Mouse (Mus musculus) liver, embryonic 14.5 days (tissue): ENCODE results near the gene Carmil1. TPM values are rescaled to one million over a fixed set of nuclear protein-coding genes. Genes with fewer than 3 reads are reported as not detected.

Source experiments
- ATAC-seq: fragments of 200-750 bp; cut with Nextera tagmentation; 2 replicates; pipeline ENCODE4 v1.8.0; 2017; ENCODE audit warnings: moderate number of reproducible peaks, mild to moderate bottlenecking, moderate library complexity; ENCODE audit not compliant: insufficient read depth
- DNase-seq, 3 experiments: peaks; one replicate each; pipeline ENCODE4 v3.0.0-alpha.2; 2012 to 2013; ENCODE audit warnings: low read depth in 3 of 3, low spot score in 3 of 3
- H3K27ac ChIP-seq: fragments of 300-500 bp; sonication (generic); 2 replicates; pipeline ENCODE4 v1.5.1; 2014; ENCODE audit warnings: moderate library complexity, mild to moderate bottlenecking, control low read depth, inconsistent platforms
- H3K27me3 ChIP-seq: fragments of 300-500 bp; sonication (generic); 2 replicates; pipeline ENCODE4 v1.6.1; 2014; ENCODE audit warnings: mild to moderate bottlenecking, low read length, moderate library complexity; ENCODE audit not compliant: control insufficient read depth, insufficient read depth
- H3K36me3 ChIP-seq: fragments of 300-500 bp; sonication (generic); replicated peaks from 2 replicates; pipeline ENCODE4 v1.6.1; 2014; ENCODE audit warnings: low read depth; ENCODE audit not compliant: control insufficient read depth, insufficient read depth
- H3K4me1 ChIP-seq, 2 experiments: fragments of 200-500 bp in 1 of 2; fragments of 300-500 bp in 1 of 2; sonication (generic) in 1 of 2; replicated peaks; 2 replicates each; pipeline ENCODE4 v1.6.1; 2012 to 2014; ENCODE audit warnings: antibody characterized with exemption in 1 of 2, inconsistent platforms in 1 of 2, low read length in 1 of 2; ENCODE audit not compliant: control insufficient read depth in 2 of 2, insufficient read depth in 2 of 2
- H3K4me2 ChIP-seq: fragments of 300-500 bp; sonication (generic); 2 replicates; pipeline ENCODE4 v1.6.1; 2014; ENCODE audit warnings: low read depth, mild to moderate bottlenecking, control low read depth, moderate library complexity
- H3K4me3 ChIP-seq, 2 experiments: fragments of 200-500 bp in 1 of 2; fragments of 300-500 bp in 1 of 2; sonication (generic) in 1 of 2; 2 replicates each; pipeline ENCODE4 v1.5.1; 2012 to 2014; ENCODE audit warnings: low read depth in 2 of 2, low read length in 2 of 2, mild to moderate bottlenecking in 2 of 2, control low read depth in 1 of 2, inconsistent platforms in 1 of 2, moderate library complexity in 1 of 2; ENCODE audit not compliant: insufficient read depth in 1 of 2
- H3K9ac ChIP-seq: fragments of 300-500 bp; sonication (generic); replicated peaks from 2 replicates; pipeline ENCODE4 v1.6.1; 2014; ENCODE audit warnings: mild to moderate bottlenecking, control low read depth, moderate library complexity
- H3K9me3 ChIP-seq: fragments of 300-500 bp; sonication (generic); 2 replicates; pipeline ENCODE4 v1.6.1; 2016; ENCODE audit warnings: low read length, mixed read lengths; ENCODE audit not compliant: control insufficient read depth
- CTCF ChIP-seq: IDR thresholded peaks from 2 replicates; pipeline ENCODE4 v1.5.1; 2016; ENCODE audit warnings: antibody characterized with exemption, low read depth, control low read depth
- EP300 ChIP-seq: IDR thresholded peaks from 2 replicates; pipeline ENCODE4 v1.6.1; 2016; ENCODE audit warnings: antibody characterized with exemption, low read depth
- WGBS: fragments of 180-500 bp; shearing (Covaris S2); extraction: QIAGEN DNeasy Blood & Tissue Kit; methylation state at CpG from one replicate; pipeline ENCODE4 v1.1.7; 2014; ENCODE audit not compliant: insufficient replicate concordance; 5-methylcytosine and 5-hydroxymethylcytosine counted together
- polyA plus RNA-seq, 2 experiments: library from polyadenylated mRNA; depleted of rRNA in 1 of 2; stranded (reverse) in 1 of 2; unstranded in 1 of 2; fragments of >200 nt; fragmentation: Nextera tagmentation in 1 of 2; extraction: Ambion mirVana in 1 of 2; gene quantifications; 2 replicates each; pipeline versions ENCODE4 v1.2.1 to v1.2.3; 2012 to 2014

Carmil1 gene
- polyA plus RNA-seq, 2 experiments, result 1.8 to 4.2 TPM

DNA sequence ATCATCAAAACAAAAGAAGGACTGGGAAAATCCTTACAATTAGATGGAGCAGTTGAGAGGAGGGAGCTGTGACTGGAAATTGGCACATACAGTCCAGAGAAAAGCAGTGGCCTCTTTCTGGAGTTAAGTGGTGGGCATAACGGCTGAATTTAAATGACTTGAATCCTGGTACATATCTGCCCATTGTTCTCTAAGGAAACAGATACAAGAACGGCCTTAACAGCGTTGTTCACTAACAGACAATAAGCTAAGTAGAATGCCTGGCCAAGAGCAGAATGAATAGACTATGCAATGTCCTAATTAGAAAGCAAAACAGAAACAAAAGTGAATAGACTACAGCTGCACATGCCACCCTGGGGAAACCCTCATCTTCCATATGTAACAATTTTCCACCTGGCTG is 133.6 kb downstream of the Carmil1 start:
- WGBS, result 61% methylated on average over 3 of the region's 3 CpGs
- ATAC-seq, result no peak
- Histone ChIP-seq H3K4me1 (peaks cover 0 to 4% of the 10 kb centered on the region in 2 experiments; a peak in 2 of 4 replicates), H3K27ac (no peak overlapping the region), H3K36me3 (no peaks in the 10 kb centered on the region), H3K9me3 (no peaks in the 10 kb centered on the region), H3K4me2 (no peak overlapping the region), H3K4me3 (no peak overlapping the region), H3K9ac (no peak overlapping the region), H3K27me3 (no peaks in the 10 kb centered on the region)
- TF ChIP-seq EP300 (no peak), CTCF (no peak)
- no peak for DNase-seq

- no peaks in the 10 kb centered on the region for H3K27me3 ChIP-seq
- no peak overlapping the region for H3K4me2 ChIP-seq
- ATAC-seq (no peak), DNase-seq (no peak)
- no peaks in the 10 kb centered on the region for H3K9me3 ChIP-seq
- no peak for TF ChIP-seq EP300
- no peak for TF ChIP-seq CTCF
- no peak overlapping the region for H3K9ac ChIP-seq
- peaks cover 0 to 4% of the 10 kb centered on the region in 2 experiments; a peak in 2 of 4 replicates for H3K4me1 ChIP-seq
- H3K36me3 ChIP-seq, result no peaks in the 10 kb centered on the region
- H3K27ac ChIP-seq, result no peak overlapping the region
- H3K4me3 ChIP-seq, result no peak overlapping the region
- 67% methylated on average over 5 of the region's 5 CpGs for WGBS
These were observed 134.1 kb downstream of the Carmil1 start for GRCm38 (mm10) chr13:24146541-24146940.

GRCm38 (mm10) chr13:24144858-24145257 is 135.7 kb downstream of the Carmil1 start:
- Histone ChIP-seq H3K4me1 (peaks cover 0 to 4% of the 10 kb centered on the region in 2 experiments; a peak in 2 of 4 replicates), H3K9ac (no peak overlapping the region), H3K4me2 (no peak overlapping the region), H3K9me3 (no peaks in the 10 kb centered on the region), H3K4me3 (no peak overlapping the region), H3K27me3 (no peaks in the 10 kb centered on the region), H3K27ac (no peak overlapping the region), H3K36me3 (no peaks in the 10 kb centered on the region)
- WGBS, result 40% methylated on average over 4 of the region's 4 CpGs
- ATAC-seq (no peak), DNase-seq (no peak)
- no peak for TF ChIP-seq CTCF
- TF ChIP-seq EP300, result no peak

- ATAC-seq (no peak), DNase-seq (no peak)
- no peak for TF ChIP-seq EP300
- no peak for TF ChIP-seq CTCF
- Histone ChIP-seq H3K27me3 (no peaks in the 10 kb centered on the region), H3K9me3 (no peaks in the 10 kb centered on the region), H3K27ac (no peak overlapping the region), H3K36me3 (no peaks in the 10 kb centered on the region), H3K9ac (no peak overlapping the region), H3K4me3 (no peak overlapping the region), H3K4me2 (no peak overlapping the region), H3K4me1 (peaks cover 0 to 4% of the 10 kb centered on the region in 2 experiments; a peak in 2 of 4 replicates)
- WGBS, result 44% methylated on average over 2 of the region's 2 CpGs
These were observed 136.5 kb downstream of the Carmil1 start for GRCm38 (mm10) chr13:24144141-24144540.

GRCm38 (mm10) chr13:24136836-24137235 is 143.8 kb downstream of the Carmil1 start:
- Histone ChIP-seq H3K4me3 (no peak overlapping the region), H3K9me3 (no peaks in the 10 kb centered on the region), H3K36me3 (no peaks in the 10 kb centered on the region), H3K4me1 (peaks cover 0 to 5% of the 10 kb centered on the region in 2 experiments; a peak in 1 of 4 replicates), H3K4me2 (no peak overlapping the region), H3K9ac (no peak overlapping the region), H3K27ac (no peak overlapping the region), H3K27me3 (no peaks in the 10 kb centered on the region)
- no peak for DNase-seq
- 73% methylated on average over 5 of the region's 5 CpGs for WGBS
- TF ChIP-seq EP300 (no peak), CTCF (no peak)
- ATAC-seq, result no peak
